Mouse (Mus musculus): ENCODE data around the gene Necab2. TPM values are rescaled to one million over a fixed set of nuclear protein-coding genes. Genes with fewer than 3 reads are reported as not detected.

Necab2 gene
- polyA plus RNA-seq, 1 experiment, result not detected

DNA sequence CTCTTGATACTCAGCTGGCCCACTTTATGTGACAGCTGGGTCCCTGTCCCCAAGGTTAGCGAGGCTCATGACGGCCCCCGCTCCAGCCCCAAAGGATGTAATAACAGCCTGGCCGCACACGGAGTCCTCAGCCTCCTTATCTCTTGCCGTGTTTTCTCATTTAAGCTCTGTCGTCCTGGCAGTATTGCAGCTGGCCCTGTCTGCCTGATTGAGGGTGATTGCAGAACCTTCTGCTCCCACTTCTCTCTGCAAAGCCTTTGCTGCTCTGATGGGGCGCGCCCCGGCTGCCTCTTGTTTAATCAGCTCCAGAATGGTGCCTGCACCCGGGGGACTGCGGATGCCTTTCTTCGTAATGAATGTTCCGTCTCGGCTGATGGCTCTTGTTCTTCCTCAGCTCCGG, 13.2 kb downstream of the Necab2 start:
- no peaks in the 10 kb centered on the region for H3K36me3 ChIP-seq (ENCODE audit: control insufficient read depth)
- no peak for TF ChIP-seq TAL1 (IDR thresholded peaks at IDR 0.05; ENCODE audit: low read length)
- H3K9me3 ChIP-seq (ENCODE audit: control insufficient read depth, low read length), result no peaks in the 10 kb centered on the region
- peaks cover 5% of the 10 kb centered on the region for H3K27me3 ChIP-seq (ENCODE audit: control insufficient read depth)
- no peaks in the 10 kb centered on the region for H3K4me1 ChIP-seq (ENCODE audit: control insufficient read depth)
- no peak overlapping the region for H3K4me3 ChIP-seq (replicated peaks)

DNA sequence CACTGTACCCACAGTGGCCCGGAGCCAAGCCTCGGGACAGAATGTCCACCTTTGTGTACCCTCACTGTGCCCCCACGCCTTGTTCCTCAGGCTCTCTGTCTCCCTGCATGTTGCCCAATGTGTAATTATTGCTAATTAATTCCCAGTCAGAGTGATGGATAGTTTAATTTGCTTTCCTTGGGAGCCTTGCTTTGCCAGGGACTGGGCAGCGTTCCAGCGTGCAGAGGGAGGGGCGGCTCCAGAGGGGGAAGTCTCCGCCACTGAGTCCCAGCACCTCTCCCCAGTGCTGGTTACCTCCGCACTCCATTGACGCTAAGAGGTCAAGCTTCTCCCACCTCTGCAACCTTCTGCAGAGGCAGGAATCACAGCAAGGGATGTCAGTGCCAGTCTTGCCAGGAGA, 14.8 kb downstream of the Necab2 start:
- H3K36me3 ChIP-seq (ENCODE audit: control insufficient read depth), result no peaks in the 10 kb centered on the region
- no peak overlapping the region for H3K4me3 ChIP-seq (replicated peaks)
- H3K4me1 ChIP-seq (ENCODE audit: control insufficient read depth), result no peaks in the 10 kb centered on the region; the same call in 1 of the 2 replicates
- TF ChIP-seq TAL1 (IDR thresholded peaks at IDR 0.05; ENCODE audit: low read length), result no peak
- no peak for TF ChIP-seq GATA1 (IDR thresholded peaks at IDR 0.05; ENCODE audit: low read length)
- H3K27me3 ChIP-seq (ENCODE audit: control insufficient read depth), result peaks cover 21% of the 10 kb centered on the region
- no peaks in the 10 kb centered on the region for H3K9me3 ChIP-seq (ENCODE audit: control insufficient read depth, low read length)

DNA sequence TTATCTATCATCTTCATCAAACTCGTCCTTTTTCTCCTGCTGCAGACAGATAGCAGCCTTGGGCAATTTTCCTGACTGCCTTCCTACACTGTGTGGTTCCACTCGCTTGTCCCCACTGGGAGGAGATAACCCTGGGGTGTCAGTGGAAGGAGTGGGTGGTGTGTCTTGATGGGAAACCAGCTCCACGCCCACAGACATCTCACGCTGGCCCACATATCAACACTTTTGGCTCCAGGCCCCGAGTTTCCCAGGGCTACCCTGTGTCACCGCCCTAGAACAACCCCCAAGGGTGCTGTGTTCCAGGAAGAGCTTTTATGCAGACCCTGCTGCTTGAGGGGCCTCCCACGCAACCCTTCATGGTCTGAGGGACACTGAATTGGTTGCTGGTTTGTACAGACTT, 17.2 kb downstream of the Necab2 start:
- Histone ChIP-seq H3K4me3 (replicated peaks) (no peak overlapping the region), H3K9me3 (ENCODE audit: control insufficient read depth, low read length) (no peaks in the 10 kb centered on the region), H3K36me3 (ENCODE audit: control insufficient read depth) (no peaks in the 10 kb centered on the region), H3K27me3 (ENCODE audit: control insufficient read depth) (peaks cover 24% of the 10 kb centered on the region), H3K4me1 (ENCODE audit: control insufficient read depth) (no peaks in the 10 kb centered on the region; the same call in 1 of the 2 replicates)
- TF ChIP-seq GATA1 (IDR thresholded peaks at IDR 0.05; ENCODE audit: low read length) (no peak), TAL1 (IDR thresholded peaks at IDR 0.05; ENCODE audit: low read length) (no peak)

DNA sequence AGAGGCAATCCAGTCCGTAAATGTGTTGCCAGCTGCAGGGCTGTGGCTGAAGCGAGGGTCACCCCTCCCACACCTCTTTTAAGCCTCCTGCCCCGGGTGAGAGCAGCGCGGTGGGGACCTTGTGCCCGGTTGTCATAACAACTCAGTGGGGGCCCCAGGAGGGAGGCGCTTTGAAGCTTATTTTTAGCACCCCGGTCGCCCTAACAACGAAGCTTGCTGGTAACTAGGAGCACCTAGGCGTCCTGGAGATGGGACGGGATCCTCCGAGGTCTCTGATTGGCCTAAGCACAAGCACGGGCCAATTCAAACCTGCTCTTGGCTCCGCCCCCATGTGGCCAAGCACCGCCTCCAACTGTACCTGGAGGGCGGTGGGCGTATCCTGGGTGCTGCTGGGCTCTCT, 19.6 kb downstream of the Necab2 start:
- no peak for TF ChIP-seq TAL1 (IDR thresholded peaks at IDR 0.05; ENCODE audit: low read length)
- no peak for TF ChIP-seq GATA1 (IDR thresholded peaks at IDR 0.05; ENCODE audit: low read length)
- Histone ChIP-seq H3K4me3 (replicated peaks) (no peak overlapping the region), H3K27me3 (ENCODE audit: control insufficient read depth) (peaks cover 24% of the 10 kb centered on the region), H3K36me3 (ENCODE audit: control insufficient read depth) (no peaks in the 10 kb centered on the region), H3K9me3 (ENCODE audit: control insufficient read depth, low read length) (no peaks in the 10 kb centered on the region; the same call in none of the 2 replicates), H3K4me1 (ENCODE audit: control insufficient read depth) (no peaks in the 10 kb centered on the region; the same call in 1 of the 2 replicates)

DNA sequence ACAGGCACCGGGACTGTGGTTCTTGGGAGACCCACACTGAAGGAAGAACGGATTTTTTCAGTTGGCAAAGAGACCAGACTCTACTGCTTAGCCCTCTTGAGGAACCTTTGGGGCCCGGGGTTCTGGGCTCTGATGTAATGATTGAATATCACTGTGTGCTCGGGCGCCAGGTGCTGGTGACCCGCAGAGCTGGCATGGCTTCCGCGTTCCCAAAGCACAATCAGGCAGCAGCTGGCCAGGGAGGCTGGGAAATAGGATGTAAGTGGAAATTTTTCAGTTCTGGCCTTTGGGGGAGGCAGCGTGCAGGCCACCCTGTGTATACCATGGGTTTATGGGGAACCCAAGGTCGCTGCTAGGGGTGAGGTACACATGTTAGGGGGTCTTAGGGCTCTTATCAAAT, 20.3 kb downstream of the Necab2 start:
- TF ChIP-seq GATA1 (IDR thresholded peaks at IDR 0.05; ENCODE audit: low read length), result no peak
- TF ChIP-seq TAL1 (IDR thresholded peaks at IDR 0.05; ENCODE audit: low read length), result no peak
- Histone ChIP-seq H3K9me3 (ENCODE audit: control insufficient read depth, low read length) (no peaks in the 10 kb centered on the region; the same call in none of the 2 replicates), H3K4me3 (replicated peaks) (no peak overlapping the region), H3K4me1 (ENCODE audit: control insufficient read depth) (no peaks in the 10 kb centered on the region; the same call in 1 of the 2 replicates), H3K36me3 (ENCODE audit: control insufficient read depth) (no peaks in the 10 kb centered on the region), H3K27me3 (ENCODE audit: control insufficient read depth) (peaks cover 24% of the 10 kb centered on the region)

DNA sequence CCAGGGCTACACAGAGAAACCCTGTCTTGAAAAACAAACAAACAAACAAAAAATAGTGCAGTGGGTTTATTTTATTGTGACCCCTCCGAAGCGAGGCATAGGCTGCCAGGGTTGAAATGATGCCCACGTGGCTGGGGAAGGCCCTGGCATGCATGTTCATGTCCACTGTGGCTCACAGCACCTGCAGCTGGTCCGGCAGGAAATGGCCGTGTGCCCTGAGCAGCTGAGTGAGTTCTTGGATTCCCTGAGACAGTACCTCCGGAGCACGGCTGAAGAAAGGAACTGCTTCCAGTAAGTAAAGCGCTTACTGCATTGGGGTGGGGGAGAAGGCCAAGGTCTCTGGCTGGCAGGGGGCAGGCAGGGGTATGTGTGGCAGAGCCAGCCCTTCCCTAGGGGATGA, 21.6 kb downstream of the Necab2 start:
- TF ChIP-seq TAL1 (IDR thresholded peaks at IDR 0.05; ENCODE audit: low read length) (no peak), GATA1 (IDR thresholded peaks at IDR 0.05; ENCODE audit: low read length) (no peak)
- Histone ChIP-seq H3K4me3 (replicated peaks) (no peak overlapping the region), H3K4me1 (ENCODE audit: control insufficient read depth) (no peaks in the 10 kb centered on the region; the same call in 1 of the 2 replicates), H3K27me3 (ENCODE audit: control insufficient read depth) (peaks cover 24% of the 10 kb centered on the region), H3K9me3 (ENCODE audit: control insufficient read depth, low read length) (no peaks in the 10 kb centered on the region; the same call in none of the 2 replicates), H3K36me3 (ENCODE audit: control insufficient read depth) (no peaks in the 10 kb centered on the region)

DNA sequence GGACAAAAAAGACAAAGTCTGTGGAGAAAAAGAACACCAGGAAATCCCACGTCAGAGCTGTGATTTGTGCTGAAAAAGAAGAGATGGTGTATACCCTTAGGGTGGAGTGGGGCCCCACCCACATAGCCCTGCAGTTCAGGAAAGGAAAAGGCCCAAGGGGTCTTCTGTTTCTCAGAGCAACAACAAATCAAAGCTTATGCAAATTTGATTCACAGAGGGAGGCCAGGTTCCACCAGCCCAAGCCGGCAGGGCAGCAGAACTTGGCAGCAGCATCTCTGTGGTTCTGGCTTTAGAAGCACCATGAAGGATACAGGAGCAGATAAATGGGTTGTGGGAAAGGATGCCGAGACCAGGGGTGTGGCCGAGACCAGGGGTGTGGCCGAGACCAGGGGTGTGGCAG, 32.2 kb downstream of the Necab2 start:
- no peaks in the 10 kb centered on the region for H3K9me3 ChIP-seq (ENCODE audit: control insufficient read depth, low read length)
- no peak overlapping the region for H3K4me3 ChIP-seq (replicated peaks)
- H3K4me1 ChIP-seq (ENCODE audit: control insufficient read depth), result no peaks in the 10 kb centered on the region
- TF ChIP-seq TAL1 (IDR thresholded peaks at IDR 0.05; ENCODE audit: low read length) (no peak), GATA1 (IDR thresholded peaks at IDR 0.05; ENCODE audit: low read length) (no peak)
- no peaks in the 10 kb centered on the region; the same call in 1 of the 2 replicates for H3K27me3 ChIP-seq (ENCODE audit: control insufficient read depth)
- no peaks in the 10 kb centered on the region for H3K36me3 ChIP-seq (ENCODE audit: control insufficient read depth)

DNA sequence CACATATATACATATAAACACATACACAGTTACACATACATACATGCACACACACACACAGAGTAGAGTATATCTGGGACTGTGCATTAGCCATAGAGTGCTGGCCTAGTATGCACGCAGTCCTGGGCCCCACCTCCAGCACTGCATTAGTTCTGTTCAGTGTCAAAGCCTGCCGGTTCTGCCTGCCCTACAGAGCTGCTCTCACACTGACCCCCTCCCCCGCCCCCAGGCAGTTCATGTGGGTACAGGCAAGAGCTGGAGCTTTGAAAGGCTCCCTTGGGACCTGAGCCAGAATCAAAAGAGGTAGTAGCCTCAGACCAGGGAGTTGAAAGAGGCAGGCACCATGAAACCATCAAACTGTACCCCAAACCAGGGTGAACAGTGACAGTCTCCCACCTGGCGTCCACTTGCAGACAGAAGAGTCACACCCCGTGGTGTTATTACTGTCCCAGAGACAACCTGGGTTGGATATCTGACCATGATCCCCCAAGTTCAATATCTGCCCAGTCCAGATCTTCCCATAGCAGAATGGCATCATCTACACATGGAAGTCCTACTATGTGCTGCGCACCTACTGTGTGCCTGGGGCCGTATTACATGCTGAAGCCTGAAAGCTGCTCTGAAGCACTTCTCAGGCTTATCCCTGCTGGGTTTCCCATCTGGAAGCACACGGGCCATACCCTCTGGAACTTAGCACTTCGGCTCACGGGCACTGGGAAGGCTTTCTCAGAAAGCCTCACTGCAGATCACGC, 37.8 kb downstream of the Necab2 start:
- TF ChIP-seq TAL1 (IDR thresholded peaks at IDR 0.05; ENCODE audit: low read length) (no peak), GATA1 (IDR thresholded peaks at IDR 0.05; ENCODE audit: low read length) (no peak)
- H3K27me3 ChIP-seq (ENCODE audit: control insufficient read depth), result no peaks in the 10 kb centered on the region; the same call in 1 of the 2 replicates

DNA sequence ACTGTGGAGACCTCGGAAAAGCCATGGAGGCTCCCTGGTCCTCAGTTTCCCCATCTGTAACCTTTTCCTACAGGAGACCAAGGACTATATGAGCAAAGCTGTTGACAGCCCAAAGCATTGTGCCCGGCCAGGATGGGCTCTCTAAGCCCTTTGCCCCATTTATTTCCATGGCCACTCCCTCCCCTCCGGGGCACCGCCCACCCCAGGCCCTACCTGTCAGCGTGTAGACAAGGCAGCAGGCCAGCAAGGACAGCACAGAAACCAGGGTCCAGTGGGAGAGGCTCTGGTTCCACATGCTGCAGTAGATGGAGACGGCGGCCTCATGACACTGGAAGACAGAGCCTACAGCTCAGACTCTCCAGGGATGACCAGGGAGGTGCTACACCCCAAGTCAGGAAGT, 40.6 kb downstream of the Necab2 start:
- H3K27me3 ChIP-seq (ENCODE audit: control insufficient read depth), result peaks cover 21% of the 10 kb centered on the region

More for the DNA sequence above, 37.8 kb downstream of the Necab2 start:
- no peak overlapping the region for H3K4me3 ChIP-seq (replicated peaks)
- H3K36me3 ChIP-seq (ENCODE audit: control insufficient read depth), result no peaks in the 10 kb centered on the region
- H3K9me3 ChIP-seq (ENCODE audit: control insufficient read depth, low read length), result no peaks in the 10 kb centered on the region
- H3K4me1 ChIP-seq (ENCODE audit: control insufficient read depth), result peaks cover 9% of the 10 kb centered on the region

More for the DNA sequence above, 40.6 kb downstream of the Necab2 start:
- TF ChIP-seq TAL1 (IDR thresholded peaks at IDR 0.05; ENCODE audit: low read length), result no peak
- TF ChIP-seq GATA1 (IDR thresholded peaks at IDR 0.05; ENCODE audit: low read length), result no peak
- H3K4me1 ChIP-seq (ENCODE audit: control insufficient read depth), result peaks cover 9% of the 10 kb centered on the region
- H3K4me3 ChIP-seq (replicated peaks), result no peak overlapping the region
- H3K36me3 ChIP-seq (ENCODE audit: control insufficient read depth), result no peaks in the 10 kb centered on the region
- H3K9me3 ChIP-seq (ENCODE audit: control insufficient read depth, low read length), result no peaks in the 10 kb centered on the region
